Mouse (Mus musculus) E14TG2a.4 (cell line): Measurements from ENCODE around the gene Aqr.

ENCODE experiments used
- CTCF ChIP-seq: conservative IDR thresholded peaks from 2 replicates; pipeline ENCODE4 v1.5.1; 2014; ENCODE audit warnings: low read length
- NANOG ChIP-seq: IDR thresholded peaks from 2 replicates; pipeline ENCODE4 v1.6.1; 2014; ENCODE audit warnings: borderline replicate concordance, low read length, mixed read lengths

DNA sequence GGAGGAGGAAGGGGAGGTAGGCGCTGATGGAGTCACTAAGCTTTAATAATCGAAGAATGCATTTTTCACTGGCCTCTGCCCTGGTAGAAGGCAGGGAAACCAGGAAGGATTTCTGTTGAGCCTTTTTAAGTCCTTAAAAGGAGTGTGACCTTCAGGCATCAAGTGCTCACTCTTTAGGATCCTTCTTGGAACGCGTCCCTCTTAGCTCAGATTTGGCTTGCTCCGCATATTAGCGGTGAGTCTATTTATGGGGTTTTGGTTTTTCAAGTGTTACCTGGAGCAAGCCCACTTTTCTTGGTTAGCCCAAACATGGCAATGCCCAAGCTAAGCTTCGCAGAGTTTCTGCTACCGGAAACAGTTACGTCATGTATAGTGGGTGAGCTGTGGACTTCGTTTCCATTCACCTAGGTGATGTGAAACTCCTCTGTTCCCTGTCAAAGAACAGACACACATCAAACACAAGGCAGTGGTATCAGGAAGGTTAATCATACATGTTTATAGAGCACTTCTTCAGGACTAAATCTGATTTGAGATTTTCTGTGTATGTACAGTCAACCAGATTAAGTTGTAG lies 128.5 kb downstream of the Aqr start:
- TF ChIP-seq CTCF (no peak), NANOG (no peak)
